Mouse (Mus musculus): ENCODE results near the gene Cdyl2.

- TF ChIP-seq CTCF (IDR thresholded peaks at IDR 0.05; ENCODE audit: extremely low read depth, insufficient read depth, low read length) (no peak), POLR2A (IDR thresholded peaks at IDR 0.05; ENCODE audit: extremely low read depth, insufficient read depth, low read length) (no peak)
Measured at GRCm38 (mm10) chr8:116540136-116540535, 192.7 kb downstream of the Cdyl2 start.

Data from cortical plate, adult 2 months (tissue).